Mouse (Mus musculus) embryo, embryonic 11.5 days (tissue): Measurements from ENCODE around the gene Wdr44.
"Not testable (repeated sequence)": the region's sequence is repeated elsewhere in the genome, so short reads cannot be mapped to it uniquely, and the experiment has no call there.

Experiments used
- DNase-seq: peaks from one replicate; pipeline ENCODE4 v3.0.0-alpha.2; 2012; ENCODE audit warnings: low read depth, low spot score

Gene Wdr44

GRCm38 (mm10) chrX:23833784-23834183 lies 140.9 kb downstream of the Wdr44 start:
- DNase-seq = not testable (repeated sequence)

GRCm38 (mm10) chrX:23840921-23841320 lies 148.1 kb downstream of the Wdr44 start:
- DNase-seq = no peak
